Mouse (Mus musculus) gastrocnemius, postnatal 10 days (tissue): ENCODE results near the gene Btbd9. TPM values are rescaled to one million over a fixed set of nuclear protein-coding genes. Genes with fewer than 3 reads are reported as not detected.
"Not testable (repeated sequence)": the region's sequence is repeated elsewhere in the genome, so short reads cannot be mapped to it uniquely, and the experiment has no call there.

Experiments used
- DNase-seq: peaks from one replicate; pipeline ENCODE4 v3.0.0; 2021; ENCODE audit warnings: mixed read lengths
- total RNA-seq, 2 experiments: library from RNA; stranded (reverse); gene quantifications; 2 replicates each; pipeline ENCODE4 v1.2.3; 2021

Gene Btbd9
- total RNA-seq, 2 experiments from 2014 or later: 16.7 to 20.1 TPM

- no peak for DNase-seq
Observed at GRCm38 (mm10) chr17:30512531-30512930, 63.8 kb downstream of the Btbd9 start.

GRCm38 (mm10) chr17:30512007-30512406, 64.3 kb downstream of the Btbd9 start:
- no peak for DNase-seq

GRCm38 (mm10) chr17:30511399-30511798, 64.9 kb downstream of the Btbd9 start:
- no peak for DNase-seq

GRCm38 (mm10) chr17:30510171-30510570, 66.1 kb downstream of the Btbd9 start:
- no peak for DNase-seq

GRCm38 (mm10) chr17:30509646-30510045, 66.6 kb downstream of the Btbd9 start:
- no peak for DNase-seq

- DNase-seq: no peak
Observed at GRCm38 (mm10) chr17:30507636-30508576, 68.4 kb downstream of the Btbd9 start.

GRCm38 (mm10) chr17:30506916-30507315, 69.4 kb downstream of the Btbd9 start:
- no peak for DNase-seq

- not testable (repeated sequence) for DNase-seq
Observed at GRCm38 (mm10) chr17:30499541-30499940, 76.7 kb downstream of the Btbd9 start.

GRCm38 (mm10) chr17:30498779-30499178, 77.5 kb downstream of the Btbd9 start:
- no peak for DNase-seq

GRCm38 (mm10) chr17:30498376-30498719, 77.9 kb downstream of the Btbd9 start:
- peak; percentile 54 for DNase-seq

GRCm38 (mm10) chr17:30497525-30498375, 78.5 kb downstream of the Btbd9 start:
- no peak for DNase-seq

GRCm38 (mm10) chr17:30495567-30495966, 80.7 kb downstream of the Btbd9 start:
- DNase-seq: no peak

- no peak for DNase-seq
Observed at GRCm38 (mm10) chr17:30495154-30495553, 81.1 kb downstream of the Btbd9 start.

- no peak for DNase-seq
Observed at GRCm38 (mm10) chr17:30493481-30493880, 82.8 kb downstream of the Btbd9 start.

GRCm38 (mm10) chr17:30492191-30492590, 84.1 kb downstream of the Btbd9 start:
- no peak for DNase-seq

- DNase-seq: no peak
Observed at GRCm38 (mm10) chr17:30491601-30492000, 84.7 kb downstream of the Btbd9 start.

- DNase-seq: no peak
Observed at GRCm38 (mm10) chr17:30490601-30491000, 85.7 kb downstream of the Btbd9 start.

GRCm38 (mm10) chr17:30490086-30490485, 86.2 kb downstream of the Btbd9 start:
- DNase-seq: no peak

GRCm38 (mm10) chr17:30489629-30490028, 86.7 kb downstream of the Btbd9 start:
- DNase-seq: no peak

- no peak for DNase-seq
Observed at GRCm38 (mm10) chr17:30487695-30488094, 88.6 kb downstream of the Btbd9 start.

GRCm38 (mm10) chr17:30485067-30485854, 91.0 kb downstream of the Btbd9 start:
- no peak for DNase-seq

- no peak for DNase-seq
Observed at GRCm38 (mm10) chr17:30484446-30485066, 91.7 kb downstream of the Btbd9 start.
